Mouse (Mus musculus) forebrain, embryonic 11.5 days (tissue): Measurements from ENCODE around the gene Brd7. TPM values are rescaled to one million over a fixed set of nuclear protein-coding genes. Genes with fewer than 3 reads are reported as not detected.

ENCODE experiments used
- ATAC-seq: fragments of 200-750 bp; cut with Nextera tagmentation; replicated peaks from 2 replicates; pipeline ENCODE4 v1.8.0; 2017; ENCODE audit warnings: moderate TSS enrichment; ENCODE audit not compliant: low FRiP score
- DNase-seq: peaks from one replicate; pipeline ENCODE4 v3.0.0-alpha.2; 2017; ENCODE audit warnings: low spot score
- H3K27ac ChIP-seq: fragments of 300-500 bp; sonication (generic); 2 replicates; pipeline ENCODE4 v1.5.1; 2014; ENCODE audit warnings: low read depth, low read length
- H3K27me3 ChIP-seq: fragments of 300-500 bp; sonication (generic); 2 replicates; pipeline ENCODE4 v1.6.1; 2014; ENCODE audit warnings: mild to moderate bottlenecking, low read length, mixed read lengths; ENCODE audit not compliant: control insufficient read depth, insufficient read depth
- H3K36me3 ChIP-seq: fragments of 300-500 bp; sonication (generic); 2 replicates; pipeline ENCODE4 v1.6.1; 2014; ENCODE audit warnings: mild to moderate bottlenecking, low read length, moderate library complexity, mixed read lengths; ENCODE audit not compliant: control insufficient read depth, insufficient read depth
- H3K4me1 ChIP-seq: fragments of 300-500 bp; sonication (generic); replicated peaks from 2 replicates; pipeline ENCODE4 v1.6.1; 2014; ENCODE audit warnings: low read length, mixed read lengths; ENCODE audit not compliant: control insufficient read depth, insufficient read depth
- H3K4me2 ChIP-seq: fragments of 300-500 bp; sonication (generic); 2 replicates; pipeline ENCODE4 v1.6.1; 2014; ENCODE audit warnings: low read depth, mild to moderate bottlenecking, low read length, moderate library complexity, mixed read lengths; ENCODE audit not compliant: severe bottlenecking
- H3K4me3 ChIP-seq: fragments of 300-500 bp; sonication (generic); 2 replicates; pipeline ENCODE4 v1.5.1; 2014; ENCODE audit warnings: low read depth, low read length
- H3K9ac ChIP-seq: fragments of 300-500 bp; sonication (generic); 2 replicates; pipeline ENCODE4 v1.6.1; 2014; ENCODE audit warnings: low read length
- H3K9me3 ChIP-seq: fragments of 300-500 bp; sonication (generic); 2 replicates; pipeline ENCODE4 v1.6.1; 2016; ENCODE audit warnings: low read length, mixed read lengths; ENCODE audit not compliant: control insufficient read depth
- WGBS: fragments of 180-500 bp; shearing (Covaris S2); extraction: QIAGEN DNeasy Blood & Tissue Kit; methylation state at CpG from one replicate; pipeline ENCODE4 v1.1.7; 2014; 5-methylcytosine and 5-hydroxymethylcytosine counted together
- polyA plus RNA-seq: library from polyadenylated mRNA; unstranded; fragments of >200 nt; fragmentation: Nextera tagmentation; extraction: Ambion mirVana; gene quantifications from 2 replicates; pipeline ENCODE4 v1.2.1, GENCODE M21; 2014

Brd7 gene
- polyA plus RNA-seq, 1 experiment from 2014 or later = 99.8 TPM

GRCm38 (mm10) chr8:88298733-88299103, 63.3 kb downstream of the Brd7 start:
- Histone ChIP-seq H3K27me3 (no peaks in the 10 kb centered on the region), H3K9ac (no peak overlapping the region), H3K36me3 (no peaks in the 10 kb centered on the region), H3K4me1 (peaks cover 5% of the 10 kb centered on the region; the same call in 1 of the 2 replicates), H3K27ac (no peak overlapping the region), H3K4me2 (no peak overlapping the region), H3K9me3 (no peaks in the 10 kb centered on the region), H3K4me3 (no peak overlapping the region)
- DNase-seq (no peak), ATAC-seq (no peak)
- WGBS = 88% methylated on average over 10 of the region's 10 CpGs

GRCm38 (mm10) chr8:88297976-88298732, 63.8 kb downstream of the Brd7 start:
- no peak for ATAC-seq
- Histone ChIP-seq H3K9ac (no peak overlapping the region), H3K27me3 (no peaks in the 10 kb centered on the region), H3K27ac (no peak overlapping the region), H3K4me1 (peaks cover 5% of the 10 kb centered on the region; the same call in 1 of the 2 replicates), H3K9me3 (no peaks in the 10 kb centered on the region), H3K4me2 (no peak overlapping the region), H3K4me3 (no peak overlapping the region), H3K36me3 (no peaks in the 10 kb centered on the region)
- WGBS = 74% methylated on average over 12 of the region's 12 CpGs
- DNase-seq = no peak

DNA sequence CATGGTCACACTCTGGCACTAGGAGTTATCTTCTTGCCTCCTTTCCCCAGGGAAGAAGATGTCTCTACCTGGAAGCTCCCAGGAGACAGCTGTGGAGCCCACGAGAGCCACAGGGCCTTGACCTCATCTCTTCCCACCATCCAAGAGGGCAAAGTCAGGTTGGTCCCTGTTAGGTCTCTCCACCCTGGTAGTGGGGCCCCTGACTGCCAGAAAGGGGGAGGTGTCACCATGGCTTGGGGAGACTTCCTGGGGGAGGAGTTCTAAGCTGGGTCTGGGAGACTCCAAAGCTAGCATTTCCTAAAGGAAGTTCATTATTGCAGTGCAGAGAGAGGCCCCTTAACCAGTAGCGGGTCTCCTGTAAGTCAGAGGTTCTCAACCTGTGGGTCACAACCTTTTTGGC, 67.0 kb downstream of the Brd7 start:
- Histone ChIP-seq H3K27me3 (no peaks in the 10 kb centered on the region), H3K36me3 (no peaks in the 10 kb centered on the region), H3K9ac (no peak overlapping the region), H3K4me2 (no peak overlapping the region), H3K4me3 (no peak overlapping the region), H3K4me1 (no peaks in the 10 kb centered on the region), H3K9me3 (no peaks in the 10 kb centered on the region), H3K27ac (no peak overlapping the region)
- no peak for DNase-seq
- 98% methylated on average over 2 of the region's 2 CpGs for WGBS
- no peak for ATAC-seq

DNA sequence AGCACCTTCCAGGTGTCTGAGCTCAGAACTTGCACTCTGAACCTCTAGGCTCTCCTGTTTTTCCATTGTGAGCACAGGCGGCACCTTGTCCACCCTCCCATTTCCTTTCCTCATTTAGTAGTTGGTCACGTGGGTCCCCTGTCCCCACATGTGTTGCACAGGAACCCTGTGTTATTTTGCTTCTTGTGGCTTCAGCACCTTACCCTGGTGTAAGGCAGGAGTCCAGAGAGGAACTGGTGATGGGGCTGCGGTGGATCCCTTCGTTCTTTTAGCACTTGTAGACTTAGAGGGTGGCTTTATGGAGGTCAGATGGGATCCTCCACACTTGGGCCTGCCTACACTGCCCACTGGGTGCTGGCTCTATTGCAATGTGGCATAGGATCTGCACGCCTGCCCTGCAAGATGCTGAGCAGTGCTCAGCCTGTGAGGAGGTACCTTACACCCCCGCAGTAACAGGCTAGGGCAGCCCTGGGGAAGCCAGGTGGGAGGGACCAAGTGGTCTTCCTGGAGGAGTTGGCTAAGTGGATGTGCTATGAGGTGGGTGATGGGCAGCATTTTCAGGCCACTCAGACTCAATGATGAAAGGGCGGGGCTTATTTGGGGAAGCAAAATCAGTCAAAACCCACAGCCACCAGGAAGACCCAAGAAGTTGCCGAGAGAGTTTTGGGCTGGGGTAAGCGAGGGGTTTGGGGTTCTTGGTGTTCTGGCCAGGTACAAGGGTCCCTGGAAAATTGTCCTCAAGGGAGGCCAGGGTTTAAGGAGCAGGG, 68.2 kb downstream of the Brd7 start:
- no peaks in the 10 kb centered on the region for H3K27me3 ChIP-seq
- no peak for ATAC-seq
- no peaks in the 10 kb centered on the region for H3K4me1 ChIP-seq
- H3K27ac ChIP-seq = no peak overlapping the region
- no peak for DNase-seq
- no peak overlapping the region for H3K9ac ChIP-seq
- no peaks in the 10 kb centered on the region for H3K9me3 ChIP-seq
- H3K4me2 ChIP-seq = no peak overlapping the region
- WGBS = 90% methylated on average over 9 of the region's 9 CpGs
- no peaks in the 10 kb centered on the region for H3K36me3 ChIP-seq
- H3K4me3 ChIP-seq = no peak overlapping the region

- H3K9ac ChIP-seq = no peak overlapping the region
- DNase-seq = no peak
- no peak overlapping the region for H3K27ac ChIP-seq
- H3K4me1 ChIP-seq = no peaks in the 10 kb centered on the region
- no peak overlapping the region for H3K4me2 ChIP-seq
- no peaks in the 10 kb centered on the region for H3K9me3 ChIP-seq
- no peaks in the 10 kb centered on the region for H3K27me3 ChIP-seq
- WGBS = 86% methylated on average over 3 of the region's 3 CpGs
- no peaks in the 10 kb centered on the region for H3K36me3 ChIP-seq
- no peak for ATAC-seq
- H3K4me3 ChIP-seq = no peak overlapping the region
Measured at GRCm38 (mm10) chr8:88292926-88293325, 69.1 kb downstream of the Brd7 start.

GRCm38 (mm10) chr8:88291305-88291690, 70.7 kb downstream of the Brd7 start:
- Histone ChIP-seq H3K4me2 (no peak overlapping the region), H3K4me3 (no peak overlapping the region), H3K36me3 (no peaks in the 10 kb centered on the region), H3K9me3 (no peaks in the 10 kb centered on the region), H3K27ac (no peak overlapping the region), H3K4me1 (no peaks in the 10 kb centered on the region), H3K27me3 (no peaks in the 10 kb centered on the region), H3K9ac (no peak overlapping the region)
- DNase-seq (no peak), ATAC-seq (no peak)
- 86% methylated on average over 11 of the region's 11 CpGs for WGBS

DNA sequence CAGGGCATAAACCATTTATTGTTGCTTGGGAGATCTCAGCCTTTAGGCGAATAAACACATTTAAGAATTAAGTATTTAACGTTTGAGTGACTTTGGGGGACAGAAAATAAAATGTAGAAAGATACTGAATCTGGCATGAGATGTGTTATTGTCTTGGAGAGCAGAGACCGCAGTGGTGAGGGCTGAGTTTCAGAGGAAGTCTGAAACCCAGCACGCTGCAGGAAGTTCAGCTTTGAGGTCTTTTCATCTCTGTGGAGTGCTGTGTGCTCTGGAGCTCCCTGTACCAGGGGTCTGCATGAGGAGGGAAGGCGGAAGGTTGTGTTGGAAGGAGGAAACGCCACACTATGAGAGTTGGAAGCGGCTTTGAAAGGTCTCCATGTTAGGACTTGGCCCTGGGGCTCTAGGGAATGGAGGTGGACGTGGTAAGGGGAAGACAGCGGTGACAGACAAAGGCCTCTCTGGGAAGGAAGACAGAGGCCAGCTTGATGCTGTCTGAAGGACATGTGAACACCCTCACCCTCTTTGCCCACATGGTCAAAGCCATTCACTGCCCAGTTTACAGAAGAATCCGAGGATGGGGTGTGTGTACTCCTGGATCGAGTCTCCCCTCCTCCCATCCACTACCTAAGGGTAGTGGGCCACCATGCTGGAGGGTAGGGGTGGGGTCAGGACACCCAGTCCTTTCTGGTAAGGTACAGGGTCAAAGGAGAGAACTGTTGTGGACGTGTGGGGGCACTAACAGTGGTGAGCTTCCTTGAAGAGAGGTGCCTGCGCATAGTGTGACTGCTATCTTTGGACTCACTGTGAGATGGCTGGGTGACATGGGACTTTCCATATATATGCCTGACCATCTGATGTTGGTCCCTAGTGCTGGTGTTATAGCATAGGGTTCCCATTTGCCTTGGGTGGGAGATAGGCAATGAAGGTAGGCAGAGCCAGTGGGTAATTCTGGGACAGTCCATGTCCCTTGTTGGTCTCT, 71.4 kb downstream of the Brd7 start:
- Histone ChIP-seq H3K9me3 (no peaks in the 10 kb centered on the region), H3K36me3 (no peaks in the 10 kb centered on the region), H3K4me1 (no peaks in the 10 kb centered on the region), H3K9ac (no peak overlapping the region), H3K27me3 (no peaks in the 10 kb centered on the region), H3K4me3 (no peak overlapping the region), H3K27ac (no peak overlapping the region), H3K4me2 (no peak overlapping the region)
- no peak for ATAC-seq
- no peak for DNase-seq
- 81% methylated on average over 13 of the region's 13 CpGs for WGBS

DNA sequence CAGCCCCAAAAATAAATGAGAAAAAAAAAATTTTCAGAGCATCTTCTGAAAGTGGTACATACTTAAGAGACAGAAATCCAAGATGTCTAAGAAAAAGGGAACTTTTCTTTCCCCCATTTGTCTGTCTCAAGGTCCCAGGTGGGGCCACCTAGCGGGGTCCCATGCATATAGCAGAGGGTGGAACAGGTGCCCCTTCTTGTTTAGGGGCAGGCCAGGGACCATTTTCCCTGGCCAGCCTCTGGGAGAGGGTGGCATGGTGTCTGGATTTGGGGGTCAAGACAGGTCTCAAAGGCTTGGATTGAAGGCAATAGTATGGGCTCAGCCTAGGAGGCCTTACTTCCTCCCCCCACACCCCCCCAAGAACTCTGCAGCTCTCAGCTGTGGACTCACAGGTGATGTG, 72.1 kb downstream of the Brd7 start:
- DNase-seq (no peak), ATAC-seq (no peak)
- no peak overlapping the region for H3K4me2 ChIP-seq
- H3K36me3 ChIP-seq = no peaks in the 10 kb centered on the region
- no peaks in the 10 kb centered on the region for H3K27me3 ChIP-seq
- no peaks in the 10 kb centered on the region for H3K9me3 ChIP-seq
- 53% methylated on average over 1 of the region's 1 CpGs for WGBS
- H3K27ac ChIP-seq = no peak overlapping the region
- no peaks in the 10 kb centered on the region for H3K4me1 ChIP-seq
- H3K4me3 ChIP-seq = no peak overlapping the region
- no peak overlapping the region for H3K9ac ChIP-seq
